15 mouse cellular contexts compared by ENCODE assay signal in the genomic region with DNA sequence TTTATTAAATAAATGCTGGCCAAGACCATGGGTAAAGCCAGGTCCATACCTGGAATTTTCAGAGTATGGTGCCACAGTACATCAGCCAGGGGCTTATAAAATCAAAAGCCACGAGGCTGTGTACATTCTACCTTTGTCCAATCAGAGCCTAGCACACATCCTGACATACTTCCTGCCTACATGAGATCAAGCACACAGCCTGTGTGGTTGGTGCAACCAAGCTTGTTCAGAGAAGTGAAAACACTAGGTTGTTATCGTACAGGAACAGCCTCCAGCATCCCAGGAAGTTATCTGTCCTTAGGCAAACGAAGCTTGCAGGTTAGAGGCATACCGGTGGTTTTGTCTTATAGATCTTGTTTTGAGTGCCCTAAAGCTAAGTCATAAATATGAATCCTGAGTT. TPM values are rescaled to one million over a fixed set of nuclear protein-coding genes. Genes with fewer than 3 reads are reported as not detected.
DNase-seq lines count a peak whose midpoint lies in the region; ATAC-seq and TF ChIP-seq lines count a peak whose summit lies in the region.
"Had no signal": no experiment of that assay in that cellular context is flagged by ENCODE, and none has a peak within 500 bp of the region (broad histone marks: within the 10 kb centered on the region; RNA-seq: fewer than 3 reads in every experiment).

No protein-coding gene starts in this region.

- peak; percentile 92 for ATAC-seq in erythroid progenitor cell, adult 5-6 weeks (replicated peaks; ENCODE audit: low FRiP score, poor library complexity, severe bottlenecking)
- peak; percentile 88 for ATAC-seq in liver, postnatal 0 days
- no peak for ATAC-seq in hindbrain, embryonic 13.5 days (ENCODE audit: low FRiP score)
- ATAC-seq: midbrain, embryonic 13.5 days had no signal

- H3K27ac ChIP-seq in liver, postnatal 0 days (ENCODE audit: low read depth): peak overlapping the region; percentile 3; the same call in 1 of the 2 replicates
- H3K27ac ChIP-seq in hindbrain, embryonic 13.5 days: no peak overlapping the region
- H3K27ac ChIP-seq: embryonic facial prominence, embryonic 12.5 days; layer of hippocampus, adult 2 months; midbrain, embryonic 13.5 days had no signal

- H3K4me1 ChIP-seq in liver, postnatal 0 days (ENCODE audit: insufficient read depth): peaks cover 28% of the 10 kb centered on the region
- H3K4me1 ChIP-seq in hindbrain, embryonic 13.5 days (replicated peaks): peaks cover 13% of the 10 kb centered on the region
- H3K4me1 ChIP-seq: embryonic facial prominence, embryonic 12.5 days had no signal

- peak; percentile 91 for TF ChIP-seq EP300 in liver, postnatal 0 days (IDR thresholded peaks at IDR 0.05; ENCODE audit: low read depth)

- 39% methylated on average over 4 of the region's 4 CpGs for WGBS in liver, postnatal 0 days (ENCODE audit: insufficient replicate concordance)
- WGBS in hindbrain, embryonic 13.5 days: 85% methylated on average over 4 of the region's 4 CpGs

- no peak overlapping the region for H3K4me3 ChIP-seq in liver, postnatal 0 days (ENCODE audit: low read depth, low read length)
- no peak overlapping the region for H3K4me3 ChIP-seq in hindbrain, embryonic 13.5 days
- H3K4me3 ChIP-seq: embryonic facial prominence, embryonic 12.5 days; layer of hippocampus, adult 2 months; midbrain, embryonic 13.5 days had no signal

- no peak overlapping the region for H3K4me2 ChIP-seq in liver, postnatal 0 days (ENCODE audit: low read depth, low read length)
- no peak overlapping the region for H3K4me2 ChIP-seq in hindbrain, embryonic 13.5 days
- H3K4me2 ChIP-seq: embryonic facial prominence, embryonic 12.5 days; heart, embryonic 11.5 days; midbrain, embryonic 13.5 days had no signal

- H3K9ac ChIP-seq in liver, postnatal 0 days (replicated peaks): no peak overlapping the region
- H3K9ac ChIP-seq in hindbrain, embryonic 13.5 days: no peak overlapping the region
- H3K9ac ChIP-seq: embryonic facial prominence, embryonic 12.5 days; midbrain, embryonic 13.5 days had no signal

- peak; percentile 41 to 54 for DNase-seq in spleen, postnatal 36 days (ENCODE audit: low spot score in 2 of 2)
- DNase-seq in spleen, postnatal 4 days (ENCODE audit: low spot score in 2 of 2): no peak
- DNase-seq in liver, postnatal 0 days: no peak
- peak; percentile 23 to 44 for DNase-seq in thymus, postnatal 36 days
- DNase-seq in left cerebral cortex, adult 9 months (ENCODE audit: low spot score in 2 of 2): no peak
- no peak for DNase-seq in kidney, adult 18-20 months
- DNase-seq: cerebellum, adult 18-20 months; lung, adult 2 months; spleen, adult 18-20 months had no signal

- no peaks in the 10 kb centered on the region for H3K27me3 ChIP-seq in liver, postnatal 0 days (ENCODE audit: insufficient read depth, low read length)
- 0 out of 2 replicates have a peak, but pooled peaks cover 3% of the 10 kb centered on the region for H3K27me3 ChIP-seq in hindbrain, embryonic 13.5 days
- H3K27me3 ChIP-seq: embryonic facial prominence, embryonic 12.5 days had no signal

- no peaks in the 10 kb centered on the region for H3K9me3 ChIP-seq in liver, postnatal 0 days (ENCODE audit: low read length)
- H3K9me3 ChIP-seq in hindbrain, embryonic 13.5 days: no peaks in the 10 kb centered on the region
- H3K9me3 ChIP-seq: embryonic facial prominence, embryonic 12.5 days; midbrain, embryonic 13.5 days had no signal

- no peak for TF ChIP-seq CTCF in liver, postnatal 0 days (IDR thresholded peaks at IDR 0.05; ENCODE audit: low read depth)

- H3K36me3 ChIP-seq in liver, postnatal 0 days (replicated peaks; ENCODE audit: insufficient read depth, low read length): no peaks in the 10 kb centered on the region
- H3K36me3 ChIP-seq in hindbrain, embryonic 13.5 days: no peaks in the 10 kb centered on the region
- H3K36me3 ChIP-seq: embryonic facial prominence, embryonic 12.5 days; midbrain, embryonic 13.5 days had no signal

RNA-seq across cellular contexts. Expression of a gene that starts 19.5 kb away (rescaled TPM):
- total RNA-seq in erythroid progenitor cell, adult 5-6 weeks (2015; ENCODE audit: low replicate concordance): 2.1 and 4.3 TPM in 2 replicates
- 2.4 TPM in 1 of 2 replicates, not detected in the other for total RNA-seq in erythroid progenitor cell, adult 5-6 weeks (2017; ENCODE audit: low replicate concordance)
- 0.78 and 0.95 TPM in 2 replicates for polyA plus RNA-seq in liver, postnatal 0 days (2015; fragmentation: Nextera tagmentation; extraction: Ambion mirVana)
- polyA plus RNA-seq in hindbrain, embryonic 13.5 days (2015; fragmentation: Nextera tagmentation; extraction: Ambion mirVana): 4.4 and 6.4 TPM in 2 replicates

Comparison
In these comparisons a context has a peak if more than half of its experiments do, and no peak if none do; other contexts are left out.
1. DNase-seq: peak in spleen, postnatal 36 days (2 of 2) and thymus, postnatal 36 days (2 of 2); none in spleen, postnatal 4 days (0 of 2), liver, postnatal 0 days (single experiment), left cerebral cortex, adult 9 months (0 of 2) and kidney, adult 18-20 months (single experiment).